Mouse (Mus musculus): ENCODE measurements around the gene Dlx6. TPM values are rescaled to one million over a fixed set of nuclear protein-coding genes. Genes with fewer than 3 reads are reported as not detected.

Dlx6 gene
- not detected in 2 replicates for polyA plus RNA-seq (2012; rRNA removed)

DNA sequence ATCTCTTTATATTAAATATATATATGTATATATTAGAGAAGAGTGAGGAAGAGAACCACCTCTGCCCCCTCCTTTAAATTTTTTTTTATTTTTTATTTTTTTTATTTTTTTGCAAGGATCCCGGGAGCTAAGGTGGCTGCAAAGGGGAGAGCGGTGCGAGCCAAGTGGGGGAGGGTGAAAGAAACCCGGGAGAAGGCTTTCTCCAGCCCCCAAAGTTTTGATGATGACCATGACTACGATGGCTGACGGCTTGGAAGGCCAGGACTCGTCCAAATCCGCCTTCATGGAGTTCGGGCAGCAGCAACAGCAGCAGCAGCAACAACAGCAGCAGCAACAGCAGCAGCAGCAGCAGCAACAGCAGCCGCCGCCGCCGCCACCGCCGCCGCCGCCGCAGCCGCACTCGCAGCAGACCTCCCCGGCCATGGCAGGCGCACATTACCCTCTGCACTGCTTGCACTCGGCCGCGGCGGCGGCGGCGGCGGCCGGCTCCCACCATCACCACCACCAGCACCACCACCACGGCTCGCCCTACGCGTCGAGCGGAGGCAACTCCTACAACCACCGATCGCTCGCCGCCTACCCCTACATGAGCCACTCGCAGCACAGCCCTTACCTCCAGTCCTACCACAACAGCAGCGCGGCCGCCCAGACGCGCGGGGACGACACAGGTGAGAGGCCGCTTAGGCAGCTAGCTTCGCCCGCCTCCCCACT lies at the start of gene Dlx6:
Gene Dlx6 (plus strand): TSS at position 175 of the 711 bp plus-strand sequence.

DNA sequence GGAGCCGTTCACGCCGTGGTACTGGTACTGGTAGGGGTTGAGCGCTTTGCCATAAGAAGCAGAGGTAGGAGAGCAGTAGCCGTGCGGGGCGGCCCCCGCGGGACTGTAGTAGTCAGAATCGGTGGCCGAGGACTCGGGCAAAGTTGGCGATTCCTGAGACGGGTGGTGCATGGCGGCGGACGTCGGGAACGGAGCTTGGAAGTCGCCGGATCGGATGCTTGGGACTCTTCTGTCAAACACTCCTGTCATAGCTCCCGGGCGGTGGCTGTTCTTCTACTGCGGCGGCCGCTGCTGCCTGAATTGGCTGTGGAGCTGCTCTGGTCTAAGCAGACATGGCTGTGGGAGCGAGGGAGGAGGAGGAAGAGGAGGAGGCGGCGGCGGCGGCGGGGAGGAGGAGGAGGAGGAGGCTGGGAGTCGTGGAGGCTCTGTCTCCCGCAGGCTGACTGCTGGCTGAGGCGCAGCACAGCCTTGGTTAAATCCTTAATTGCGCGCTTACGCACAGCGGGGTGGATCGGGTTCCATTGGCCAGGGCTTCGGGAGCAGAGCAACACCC lies 18.6 kb downstream of the Dlx6 start, which contains the start of gene Dlx5:
Gene Dlx5 (minus strand): TSS at position 448 of the 553 bp plus-strand sequence.

Other genes starting within 250 kb of the Dlx6 start
- gene Dlx5, start 18.8 kb downstream of the Dlx6 start, polyA plus RNA-seq (2012; rRNA removed): not detected in 2 replicates
- gene Sdhaf3, start 92.7 kb downstream of the Dlx6 start, polyA plus RNA-seq (2012; rRNA removed): 0.78 and 0.92 TPM in 2 replicates

Data from liver, embryonic 18 days (tissue).